Mouse (Mus musculus) limb, embryonic 13.5 days (tissue): ENCODE measurements around the gene Sprr2h. TPM values are rescaled to one million over a fixed set of nuclear protein-coding genes. Genes with fewer than 3 reads are reported as not detected.

ENCODE experiments used
- polyA plus RNA-seq: library from polyadenylated mRNA; unstranded; fragments of >200 nt; fragmentation: Nextera tagmentation; extraction: Ambion mirVana; gene quantifications from 2 replicates; pipeline ENCODE4 v1.2.1, GENCODE M21; 2015

The Sprr2h gene
- polyA plus RNA-seq, 1 experiment from 2014 or later, result not detected

Other genes with a start within 250 kb of the Sprr2h start
- gene Lelp1, start 242.9 kb upstream of the Sprr2h start, polyA plus RNA-seq, result not detected in 2 replicates
- gene Sprr2a1, start 169.9 kb upstream of the Sprr2h start, polyA plus RNA-seq, result 0.14 and 0.15 TPM in 2 replicates
- gene Sprr2a2, start 169.8 kb upstream of the Sprr2h start, polyA plus RNA-seq, result 4.4 and 5.1 TPM in 2 replicates
- gene Sprr2a3, start 100.3 kb upstream of the Sprr2h start, polyA plus RNA-seq, result 0.34 TPM in 1 of 2 replicates, not detected in the other
- not detected in 2 replicates for gene Sprr2b, start 69.1 kb upstream of the Sprr2h start, polyA plus RNA-seq
- gene Sprr2d, start 46.5 kb upstream of the Sprr2h start, polyA plus RNA-seq, result not detected in 2 replicates
- not detected in 2 replicates for gene Sprr2e, start 33.5 kb upstream of the Sprr2h start, polyA plus RNA-seq
- not detected in 2 replicates for gene Sprr2f, start 20.5 kb upstream of the Sprr2h start, polyA plus RNA-seq
- not detected in 2 replicates for gene Sprr2i, start 22.3 kb downstream of the Sprr2h start, polyA plus RNA-seq
- not detected in 2 replicates for gene Sprr2j-ps, start 32.4 kb downstream of the Sprr2h start, polyA plus RNA-seq
- gene Gm9774, start 43.7 kb downstream of the Sprr2h start, polyA plus RNA-seq, result 8.9 and 9.6 TPM in 2 replicates
- not detected in 2 replicates for gene Sprr2k, start 46.9 kb downstream of the Sprr2h start, polyA plus RNA-seq
- gene Sprr1b, start 53.1 kb downstream of the Sprr2h start, polyA plus RNA-seq, result 0.24 TPM in 1 of 2 replicates, not detected in the other
- not detected in 2 replicates for gene Sprr3, start 73.0 kb downstream of the Sprr2h start, polyA plus RNA-seq
- 0.49 and 0.67 TPM in 2 replicates for gene Sprr1a, start 100.2 kb downstream of the Sprr2h start, polyA plus RNA-seq
- not detected in 2 replicates for gene Sprr4, start 114.8 kb downstream of the Sprr2h start, polyA plus RNA-seq
- not detected in 2 replicates for gene 2310046K23Rik, start 148.8 kb downstream of the Sprr2h start, polyA plus RNA-seq
- not detected in 2 replicates for gene Ivl, start 188.1 kb downstream of the Sprr2h start, polyA plus RNA-seq
- gene Smcp, start 203.3 kb downstream of the Sprr2h start, polyA plus RNA-seq, result not detected in 2 replicates
- not detected in 2 replicates for gene 2210017I01Rik, start 221.8 kb downstream of the Sprr2h start, polyA plus RNA-seq
- not detected in 2 replicates for gene Lce6a, start 236.0 kb downstream of the Sprr2h start, polyA plus RNA-seq